Mouse (Mus musculus) megakaryocyte, embryonic 14.5 days (primary cell): ENCODE results near the gene Ccnc. TPM values are rescaled to one million over a fixed set of nuclear protein-coding genes. Genes with fewer than 3 reads are reported as not detected.

Experiments used
- H3K27me3 ChIP-seq: replicated peaks from 2 replicates; pipeline ENCODE3; 2012; ENCODE audit warnings: inconsistent platforms
- H3K36me3 ChIP-seq: replicated peaks from 2 replicates; pipeline ENCODE3; 2012; ENCODE audit warnings: low read length, inconsistent platforms, mixed read lengths
- H3K4me1 ChIP-seq: 2 replicates; pipeline ENCODE4 v1.6.1; 2012; ENCODE audit warnings: inconsistent platforms
- H3K4me3 ChIP-seq: replicated peaks from 2 replicates; pipeline ENCODE3; 2012; ENCODE audit warnings: moderate library complexity, mild to moderate bottlenecking, inconsistent platforms
- H3K9me3 ChIP-seq: 2 replicates; pipeline ENCODE4 v1.6.1; 2012; ENCODE audit warnings: inconsistent platforms
- FLI1 ChIP-seq: IDR thresholded peaks from 2 replicates; pipeline ENCODE4 v1.6.1; 2012; ENCODE audit warnings: low read length, inconsistent platforms, mixed read lengths
- GATA1 ChIP-seq: IDR thresholded peaks from 3 replicates; pipeline ENCODE4 v1.6.1; 2012; ENCODE audit warnings: mixed read lengths, low read length, inconsistent platforms, borderline replicate concordance
- polyA plus RNA-seq: library from polyadenylated mRNA; stranded (reverse); fragments of >175 nt; gene quantifications from 2 replicates; pipeline ENCODE4 v1.2.3, GENCODE M21; 2012; ENCODE audit warnings: low replicate concordance; ENCODE audit not compliant: insufficient read depth

Gene Ccnc
- polyA plus RNA-seq, 1 experiment = 1.8 TPM

DNA sequence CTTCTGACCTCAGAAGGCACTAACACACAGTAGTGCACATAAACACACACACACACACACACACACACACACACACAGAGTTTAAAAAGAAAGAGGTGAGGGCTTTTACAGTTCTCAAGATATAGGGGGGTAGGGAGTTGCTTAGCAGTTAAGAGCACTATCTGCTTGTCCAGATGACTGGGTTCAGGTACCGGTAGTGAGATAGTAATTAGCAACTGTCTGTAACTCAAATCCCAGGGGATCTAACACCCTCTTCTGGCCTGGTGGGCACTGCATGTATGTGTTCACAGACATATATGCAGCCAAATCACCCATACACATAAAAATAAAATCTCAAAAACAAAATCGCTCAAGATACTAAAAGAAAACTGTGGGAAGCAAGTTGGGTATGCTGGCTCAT, 74.1 kb downstream of the Ccnc start:
- no peaks in the 10 kb centered on the region for H3K9me3 ChIP-seq
- H3K4me3 ChIP-seq = no peak overlapping the region
- no peaks in the 10 kb centered on the region for H3K27me3 ChIP-seq
- no peak for TF ChIP-seq FLI1
- no peak for TF ChIP-seq GATA1
- H3K36me3 ChIP-seq = peaks cover 92% of the 10 kb centered on the region
- peaks cover 26% of the 10 kb centered on the region for H3K4me1 ChIP-seq

DNA sequence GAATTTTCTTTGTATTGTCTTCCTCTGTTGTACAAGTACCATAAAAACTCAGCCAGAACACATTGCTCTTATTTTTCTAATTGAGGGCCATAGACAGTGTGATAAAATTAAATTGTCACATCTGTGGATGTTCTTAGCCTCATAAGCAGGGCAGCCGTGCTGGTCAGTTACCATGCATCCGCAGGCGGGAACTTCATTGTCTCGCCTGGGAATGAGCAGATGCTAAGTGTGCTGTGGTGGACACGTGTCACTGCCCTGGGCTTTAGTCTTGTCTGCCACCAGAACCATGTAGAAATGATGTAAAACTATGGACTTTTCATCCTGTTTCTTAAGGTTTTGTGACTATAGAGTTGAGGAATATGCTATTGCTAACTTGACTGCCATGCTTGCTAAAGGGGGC, 79.7 kb downstream of the Ccnc start:
- no peaks in the 10 kb centered on the region for H3K27me3 ChIP-seq
- no peaks in the 10 kb centered on the region for H3K4me1 ChIP-seq
- TF ChIP-seq GATA1 = no peak
- no peak for TF ChIP-seq FLI1
- no peak overlapping the region for H3K4me3 ChIP-seq
- H3K36me3 ChIP-seq = peaks cover 88% of the 10 kb centered on the region
- no peaks in the 10 kb centered on the region for H3K9me3 ChIP-seq

Other genes starting within 250 kb of the Ccnc start
- not detected in 2 replicates for gene Prdm13, start 41.7 kb upstream of the Ccnc start, polyA plus RNA-seq
- 0.58 and 0.96 TPM in 2 replicates for gene Usp45, start 39.5 kb downstream of the Ccnc start, polyA plus RNA-seq
- gene Tstd3, start 39.5 kb downstream of the Ccnc start, polyA plus RNA-seq = 8.2 and 12.7 TPM in 2 replicates
- 2.9 and 18.9 TPM in 2 replicates for gene Pnisr, start 119.9 kb downstream of the Ccnc start, polyA plus RNA-seq
- gene Coq3, start 152.0 kb downstream of the Ccnc start, polyA plus RNA-seq = 0.83 and 5.2 TPM in 2 replicates
- gene Faxc, start 203.6 kb downstream of the Ccnc start, polyA plus RNA-seq = 1.4 TPM in 1 of 2 replicates, not detected in the other